Mouse (Mus musculus): ENCODE results near the gene Vmn2r38. TPM values are rescaled to one million over a fixed set of nuclear protein-coding genes. Genes with fewer than 3 reads are reported as not detected.
"Not testable (repeated sequence)": the region's sequence is repeated elsewhere in the genome, so short reads cannot be mapped to it uniquely, and the experiment has no call there.

The Vmn2r38 gene
- polyA plus RNA-seq (2012; rRNA removed), result not detected in 2 replicates

DNA sequence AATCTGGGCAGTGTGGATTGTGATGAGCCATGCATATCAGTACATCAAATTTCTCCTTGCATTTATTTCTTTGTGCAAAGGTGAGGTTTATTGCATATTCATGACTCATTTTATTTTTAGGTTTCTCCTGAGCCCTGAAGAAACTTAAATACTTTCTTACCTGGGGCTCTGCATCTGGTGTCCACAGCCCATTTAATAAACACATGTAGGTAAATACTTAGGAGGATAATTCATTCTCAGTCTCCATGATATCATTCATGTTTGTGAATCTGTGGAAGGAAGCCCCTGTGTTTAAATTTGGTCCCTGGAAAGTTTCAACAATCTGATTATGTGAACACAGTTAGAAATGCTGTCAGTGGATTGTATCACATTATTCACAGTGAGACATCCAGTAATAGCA, at the start of gene Vmn2r38:
Vmn2r38 (minus strand) TSS at position 101 of the 400 bp plus-strand sequence.
- not testable (repeated sequence) for H3K27ac ChIP-seq (ENCODE audit: insufficient read depth, low read length); H3K36me3 ChIP-seq (ENCODE audit: control insufficient read depth, insufficient read depth, low read length); H3K4me3 ChIP-seq (ENCODE audit: extremely low read depth, insufficient read depth, insufficient read length); DNase-seq (ENCODE audit: low read depth in 1 of 2, low spot score in 2 of 2); H3K27me3 ChIP-seq (ENCODE audit: control insufficient read depth, insufficient read depth, low read length); H3K4me1 ChIP-seq (ENCODE audit: control insufficient read depth, insufficient read depth, insufficient read length)

DNA sequence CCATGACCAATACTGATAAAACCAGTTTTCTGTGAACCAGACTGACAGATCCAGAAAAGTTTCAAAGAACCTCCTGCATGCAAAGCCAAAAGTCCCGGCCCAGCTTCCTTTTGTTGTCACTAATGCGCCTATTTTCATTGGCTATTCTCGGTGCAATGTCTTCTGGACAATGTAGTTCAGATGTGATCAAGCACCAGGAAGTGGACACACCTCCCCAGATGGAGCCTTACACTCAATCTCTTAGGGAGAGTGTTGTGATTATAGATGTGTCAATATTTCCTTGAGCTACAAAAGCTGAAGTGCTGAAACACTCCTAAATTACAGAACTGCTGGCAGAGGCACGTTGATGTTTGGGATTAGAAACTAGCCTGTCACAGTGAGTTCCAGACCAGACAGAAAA, 32.3 kb downstream of the Vmn2r38 start:
- not testable (repeated sequence) for DNase-seq (ENCODE audit: low read depth in 1 of 2, low spot score in 2 of 2); H3K36me3 ChIP-seq (ENCODE audit: control insufficient read depth, insufficient read depth, low read length)
- WGBS, result 79% methylated on average over 4 of the region's 4 CpGs

GRCm38 (mm10) chr7:9030698-9031097, 67.0 kb downstream of the Vmn2r38 start, which contains the start of gene Vmn2r39:
Vmn2r39 (minus strand) TSS chr7:9030798.
- H3K27me3 ChIP-seq (ENCODE audit: control insufficient read depth, insufficient read depth, low read length); H3K4me1 ChIP-seq (ENCODE audit: control insufficient read depth, insufficient read depth, insufficient read length); H3K4me3 ChIP-seq (ENCODE audit: extremely low read depth, insufficient read depth, insufficient read length); H3K27ac ChIP-seq (ENCODE audit: insufficient read depth, low read length); H3K36me3 ChIP-seq (ENCODE audit: control insufficient read depth, insufficient read depth, low read length); DNase-seq (ENCODE audit: low read depth in 1 of 2, low spot score in 2 of 2): not testable (repeated sequence)

More for the DNA sequence above, 32.3 kb downstream of the Vmn2r38 start:
- not testable (repeated sequence) for H3K27me3 ChIP-seq (ENCODE audit: control insufficient read depth, insufficient read depth, low read length); H3K4me1 ChIP-seq (ENCODE audit: control insufficient read depth, insufficient read depth, insufficient read length); H3K27ac ChIP-seq (ENCODE audit: insufficient read depth, low read length); H3K4me3 ChIP-seq (ENCODE audit: extremely low read depth, insufficient read depth, insufficient read length)

Other genes with a start within 250 kb of the Vmn2r38 start
- not detected in 2 replicates for gene Vmn2r40, start 166.4 kb downstream of the Vmn2r38 start, polyA plus RNA-seq (2012; rRNA removed)
- not detected in 2 replicates for gene Vmn2r39, start 67.1 kb downstream of the Vmn2r38 start, polyA plus RNA-seq (2012; rRNA removed)
- not detected in 2 replicates for gene Vmn2r37, start 125.8 kb upstream of the Vmn2r38 start, polyA plus RNA-seq (2012; rRNA removed)